9 mouse cellular contexts compared by ENCODE assay signal in the genomic region with DNA sequence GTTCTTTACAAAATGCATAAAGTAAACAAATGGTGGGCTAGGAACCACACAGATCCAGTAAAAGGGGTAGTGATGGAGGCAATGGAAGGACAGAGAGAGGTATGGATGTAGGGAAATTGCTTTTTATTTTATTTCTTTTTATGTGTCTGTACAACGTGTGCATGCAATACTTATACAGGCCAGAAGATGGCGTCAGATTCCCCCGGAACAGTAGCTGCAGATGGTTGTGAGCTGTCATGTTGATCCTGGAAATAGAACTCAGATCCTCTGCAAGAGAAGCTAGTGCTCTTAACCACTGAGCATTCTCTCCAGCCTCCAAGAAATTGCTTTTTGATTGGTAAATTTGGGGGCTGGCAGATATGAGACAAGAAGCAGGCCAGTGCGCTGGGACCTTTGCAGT.
DNase-seq lines count a peak whose midpoint lies in the region; ATAC-seq and TF ChIP-seq lines count a peak whose summit lies in the region.
"Had no signal": no experiment of that assay in that cellular context is flagged by ENCODE, and none has a peak within 500 bp of the region (broad histone marks: within the 10 kb centered on the region; RNA-seq: fewer than 3 reads in every experiment).

No protein-coding gene starts in this region.

- ATAC-seq in forebrain, embryonic 11.5 days (replicated peaks; ENCODE audit: low FRiP score), result no peak
- no peak for ATAC-seq in forebrain, embryonic 15.5 days (replicated peaks)
- no peak for ATAC-seq in liver, postnatal 0 days
- no peak for ATAC-seq in liver, embryonic 12.5 days

- peak; percentile 60 for DNase-seq in forebrain, embryonic 11.5 days (ENCODE audit: low spot score)
- DNase-seq in liver, postnatal 0 days, result no peak
- DNase-seq in ZHBTc4 (ENCODE audit: low read depth, low spot score), result peak; percentile 64
- DNase-seq in mesoderm, embryonic 11.5 days (ENCODE audit: low read depth, low spot score), result peak; percentile 54
- DNase-seq in right cerebral cortex, postnatal 36 days (ENCODE audit: low spot score in 2 of 2), result no peak
- no peak for DNase-seq in MN1 (ENCODE audit: low spot score)

- no peak overlapping the region for H3K4me2 ChIP-seq in forebrain, embryonic 11.5 days (ENCODE audit: low read depth, low read length, severe bottlenecking)
- H3K4me2 ChIP-seq in forebrain, embryonic 15.5 days (replicated peaks), result no peak overlapping the region
- H3K4me2 ChIP-seq in liver, postnatal 0 days (ENCODE audit: low read depth, low read length), result no peak overlapping the region
- H3K4me2 ChIP-seq in liver, embryonic 12.5 days, result no peak overlapping the region
- H3K4me2 ChIP-seq: heart, embryonic 13.5 days had no signal

- peak; percentile 49 for TF ChIP-seq CTCF in liver, postnatal 0 days (IDR thresholded peaks at IDR 0.05; ENCODE audit: low read depth)

- no peak overlapping the region for H3K4me3 ChIP-seq in forebrain, embryonic 11.5 days (ENCODE audit: low read depth, low read length)
- H3K4me3 ChIP-seq in forebrain, embryonic 15.5 days, result no peak overlapping the region
- H3K4me3 ChIP-seq in liver, postnatal 0 days (ENCODE audit: low read depth, low read length), result no peak overlapping the region
- H3K4me3 ChIP-seq in liver, embryonic 12.5 days, result no peak overlapping the region
- H3K4me3 ChIP-seq: heart, embryonic 13.5 days had no signal

- no peak for TF ChIP-seq EP300 in liver, postnatal 0 days (IDR thresholded peaks at IDR 0.05; ENCODE audit: low read depth)

- H3K36me3 ChIP-seq in forebrain, embryonic 11.5 days (ENCODE audit: control insufficient read depth, insufficient read depth, low read length), result no peaks in the 10 kb centered on the region
- H3K36me3 ChIP-seq in forebrain, embryonic 15.5 days, result no peaks in the 10 kb centered on the region
- H3K36me3 ChIP-seq in liver, postnatal 0 days (replicated peaks; ENCODE audit: insufficient read depth, low read length), result no peaks in the 10 kb centered on the region
- H3K36me3 ChIP-seq in liver, embryonic 12.5 days, result no peaks in the 10 kb centered on the region
- H3K36me3 ChIP-seq: heart, embryonic 13.5 days had no signal

- H3K4me1 ChIP-seq in forebrain, embryonic 11.5 days (replicated peaks; ENCODE audit: control insufficient read depth, insufficient read depth, low read length), result no peaks in the 10 kb centered on the region
- 0 out of 2 replicates have a peak, but pooled peaks cover 5% of the 10 kb centered on the region for H3K4me1 ChIP-seq in forebrain, embryonic 15.5 days
- no peaks in the 10 kb centered on the region for H3K4me1 ChIP-seq in liver, postnatal 0 days (ENCODE audit: insufficient read depth)
- no peaks in the 10 kb centered on the region for H3K4me1 ChIP-seq in liver, embryonic 12.5 days

- no peak overlapping the region for H3K27ac ChIP-seq in forebrain, embryonic 11.5 days (ENCODE audit: low read depth, low read length)
- no peak overlapping the region for H3K27ac ChIP-seq in forebrain, embryonic 15.5 days (replicated peaks)
- no peak overlapping the region for H3K27ac ChIP-seq in liver, postnatal 0 days (ENCODE audit: low read depth)
- no peak overlapping the region for H3K27ac ChIP-seq in liver, embryonic 12.5 days
- H3K27ac ChIP-seq: heart, embryonic 13.5 days had no signal

- H3K9me3 ChIP-seq in forebrain, embryonic 11.5 days (ENCODE audit: control insufficient read depth, low read length), result no peaks in the 10 kb centered on the region; the same call in 1 of the 2 replicates
- no peaks in the 10 kb centered on the region for H3K9me3 ChIP-seq in forebrain, embryonic 15.5 days
- H3K9me3 ChIP-seq in liver, postnatal 0 days (ENCODE audit: low read length), result no peaks in the 10 kb centered on the region
- 0 out of 2 replicates have a peak, but pooled peaks cover 2% of the 10 kb centered on the region for H3K9me3 ChIP-seq in liver, embryonic 12.5 days (replicated peaks)

- WGBS in forebrain, embryonic 11.5 days, result 23% methylated on average over 4 of the region's 4 CpGs
- WGBS in forebrain, embryonic 15.5 days, result 22% methylated on average over 4 of the region's 4 CpGs
- WGBS in liver, postnatal 0 days (ENCODE audit: insufficient replicate concordance), result 25% methylated on average over 4 of the region's 4 CpGs
- 23% methylated on average over 4 of the region's 4 CpGs for WGBS in liver, embryonic 12.5 days (ENCODE audit: insufficient replicate concordance)

- H3K9ac ChIP-seq in forebrain, embryonic 11.5 days (ENCODE audit: low read length), result no peak overlapping the region
- no peak overlapping the region for H3K9ac ChIP-seq in forebrain, embryonic 15.5 days (replicated peaks)
- no peak overlapping the region for H3K9ac ChIP-seq in liver, postnatal 0 days (replicated peaks)
- H3K9ac ChIP-seq in liver, embryonic 12.5 days, result no peak overlapping the region
- H3K9ac ChIP-seq: heart, embryonic 13.5 days had no signal

- H3K27me3 ChIP-seq in forebrain, embryonic 11.5 days (ENCODE audit: control insufficient read depth, insufficient read depth, low read length), result no peaks in the 10 kb centered on the region
- H3K27me3 ChIP-seq in forebrain, embryonic 15.5 days, result no peaks in the 10 kb centered on the region
- H3K27me3 ChIP-seq in liver, postnatal 0 days (ENCODE audit: insufficient read depth, low read length), result no peaks in the 10 kb centered on the region
- H3K27me3 ChIP-seq in liver, embryonic 12.5 days (replicated peaks), result no peaks in the 10 kb centered on the region

Comparison
In these comparisons a context has a peak if more than half of its experiments do, and no peak if none do; other contexts are left out.
1. DNase-seq: peak in forebrain, embryonic 11.5 days (single experiment), ZHBTc4 (single experiment) and mesoderm, embryonic 11.5 days (single experiment); none in liver, postnatal 0 days (single experiment), right cerebral cortex, postnatal 36 days (0 of 2) and MN1 (single experiment).